Mouse (Mus musculus) R1 (cell line): Measurements from ENCODE around the gene Gga3.

Experiments used
- DNase-seq: peaks from one replicate; pipeline ENCODE4 v3.0.0-alpha.2; 2018; ENCODE audit warnings: low read depth, low spot score

Gga3 gene

DNA sequence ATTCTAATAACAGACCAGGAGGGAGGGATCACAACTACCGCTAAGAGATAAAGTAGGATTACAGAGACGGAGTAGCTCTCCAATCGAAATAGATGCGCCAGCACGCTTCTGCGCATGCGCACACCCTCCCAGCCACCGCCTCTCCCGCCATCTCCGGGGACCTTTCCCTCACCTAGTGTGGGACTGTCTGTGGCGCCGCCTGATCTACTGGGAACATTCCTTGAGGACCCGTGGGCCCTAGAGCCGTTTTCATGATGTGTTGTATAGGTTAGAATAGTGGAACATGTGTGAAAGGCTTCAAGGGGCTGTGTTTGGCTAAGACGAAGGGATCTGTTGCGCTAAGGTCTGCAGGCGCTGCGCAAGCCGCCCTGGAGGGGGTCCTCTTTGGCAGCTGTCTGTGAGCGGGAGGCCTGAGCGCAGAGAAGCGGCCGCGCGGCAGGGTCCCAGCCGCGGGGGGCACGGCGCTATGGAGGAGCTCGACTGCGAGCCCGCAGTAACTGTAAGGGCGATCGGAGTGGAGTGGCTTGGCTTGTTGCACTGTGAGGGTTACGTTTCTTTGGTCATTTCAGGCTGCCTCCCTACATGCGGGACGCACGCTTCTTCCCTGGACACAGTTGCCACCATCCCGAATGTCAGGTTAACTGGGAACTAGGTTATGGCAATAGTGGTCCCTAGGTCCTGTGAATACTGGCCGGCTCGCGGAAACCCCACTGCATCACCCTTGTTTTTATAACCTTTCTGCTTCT, 39.6 kb downstream of the Gga3 start, which contains the start of gene Nup85:
Nup85 (plus strand) TSS at position 371 of the 746 bp plus-strand sequence.
- peak; percentile 97 for DNase-seq

DNA sequence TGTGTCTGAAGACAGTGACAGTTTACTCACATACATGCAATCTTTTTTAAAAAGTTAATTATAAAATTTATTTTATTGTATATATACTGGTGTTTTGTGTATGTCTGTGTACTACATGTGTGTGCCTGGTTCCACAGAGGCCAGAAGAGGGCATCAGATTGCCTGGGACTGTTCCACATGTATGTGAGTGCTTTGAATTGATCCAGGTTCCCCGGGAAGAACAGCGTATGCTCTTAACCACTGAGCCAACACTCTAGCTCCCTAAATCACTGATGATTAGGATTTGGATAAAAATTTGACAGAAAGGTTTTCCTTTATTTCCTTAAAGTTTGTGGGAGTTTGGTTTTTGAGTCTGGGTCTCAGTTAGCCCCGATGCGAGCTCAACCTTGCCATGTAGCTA, 40.4 kb downstream of the Gga3 start:
- peak; percentile 59 for DNase-seq

DNA sequence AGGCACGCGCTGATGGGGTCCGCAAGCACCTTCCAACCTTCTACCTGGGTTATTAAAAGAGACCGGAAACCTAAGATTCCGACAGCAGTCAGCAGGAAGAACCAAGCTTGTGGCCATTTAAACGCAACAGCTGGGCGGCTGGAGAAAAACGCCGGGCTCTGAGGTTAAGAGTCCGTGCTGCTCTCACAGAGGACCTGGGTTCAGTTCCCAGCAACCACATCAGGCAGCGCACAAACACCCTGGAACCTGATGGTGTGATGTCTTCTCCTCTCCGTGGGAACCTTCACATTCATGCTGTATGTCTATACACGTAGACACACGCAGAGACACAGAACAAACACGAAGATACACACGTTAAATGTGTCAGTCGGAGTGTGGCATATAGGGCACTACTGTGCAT, 48.1 kb downstream of the Gga3 start:
- peak; percentile 51 for DNase-seq

DNA sequence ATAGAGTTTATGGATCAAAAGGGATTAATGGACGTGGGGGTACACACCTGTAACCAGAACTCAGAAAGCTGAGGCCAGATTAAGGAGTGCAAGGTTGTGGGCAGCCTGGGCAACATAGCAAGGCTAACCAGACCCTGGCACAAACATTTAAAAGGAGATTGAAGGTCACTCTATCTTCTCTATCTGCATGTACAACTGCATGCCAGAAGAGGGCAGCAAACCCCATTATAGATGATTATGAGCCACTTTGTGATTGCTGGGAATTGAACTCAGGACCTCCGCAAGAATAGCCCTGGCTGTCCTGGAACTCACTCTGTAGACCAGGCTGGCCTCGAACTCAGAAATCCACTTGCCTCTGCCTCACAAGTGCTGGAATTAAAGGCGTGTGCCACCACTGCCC, 51.1 kb downstream of the Gga3 start:
- DNase-seq = peak; percentile 64

DNA sequence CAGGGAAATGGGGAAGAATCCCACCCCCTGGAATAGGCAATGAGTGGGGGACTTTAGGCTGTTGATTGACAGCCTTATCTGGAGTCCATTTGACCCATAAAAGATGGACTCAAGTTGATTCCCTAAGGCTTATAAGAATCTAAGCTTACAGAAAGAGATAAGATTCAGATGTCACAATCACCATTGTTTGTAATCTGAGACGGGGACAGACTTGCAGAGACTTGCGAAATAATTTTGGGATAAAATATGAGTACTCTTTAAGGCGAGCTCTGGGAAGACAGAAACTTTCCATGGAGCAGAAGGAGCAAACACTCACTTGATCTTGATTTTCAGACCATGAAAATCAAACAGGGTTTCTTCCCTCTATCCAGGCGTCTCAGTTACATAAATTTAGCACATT, 60.3 kb downstream of the Gga3 start:
- DNase-seq = no peak

DNA sequence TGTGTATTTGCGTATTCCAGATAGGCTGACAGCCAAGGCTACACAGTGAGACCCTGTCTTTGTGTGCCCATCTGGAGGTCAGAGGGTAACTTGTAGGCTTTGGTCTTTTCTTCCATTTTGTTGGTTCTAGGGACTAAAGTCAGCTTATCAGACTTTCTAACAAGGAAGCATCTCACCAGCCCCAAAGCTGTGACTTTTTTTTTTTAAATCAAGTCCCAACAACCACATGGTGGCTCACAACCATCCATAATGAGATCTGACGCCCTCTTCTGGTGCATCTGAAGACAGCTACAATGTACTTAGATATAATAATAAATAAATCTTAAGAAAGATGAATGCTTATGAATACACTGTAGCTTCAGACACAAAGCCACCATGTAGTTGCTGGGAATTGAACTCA, 65.8 kb downstream of the Gga3 start:
- no peak for DNase-seq

DNA sequence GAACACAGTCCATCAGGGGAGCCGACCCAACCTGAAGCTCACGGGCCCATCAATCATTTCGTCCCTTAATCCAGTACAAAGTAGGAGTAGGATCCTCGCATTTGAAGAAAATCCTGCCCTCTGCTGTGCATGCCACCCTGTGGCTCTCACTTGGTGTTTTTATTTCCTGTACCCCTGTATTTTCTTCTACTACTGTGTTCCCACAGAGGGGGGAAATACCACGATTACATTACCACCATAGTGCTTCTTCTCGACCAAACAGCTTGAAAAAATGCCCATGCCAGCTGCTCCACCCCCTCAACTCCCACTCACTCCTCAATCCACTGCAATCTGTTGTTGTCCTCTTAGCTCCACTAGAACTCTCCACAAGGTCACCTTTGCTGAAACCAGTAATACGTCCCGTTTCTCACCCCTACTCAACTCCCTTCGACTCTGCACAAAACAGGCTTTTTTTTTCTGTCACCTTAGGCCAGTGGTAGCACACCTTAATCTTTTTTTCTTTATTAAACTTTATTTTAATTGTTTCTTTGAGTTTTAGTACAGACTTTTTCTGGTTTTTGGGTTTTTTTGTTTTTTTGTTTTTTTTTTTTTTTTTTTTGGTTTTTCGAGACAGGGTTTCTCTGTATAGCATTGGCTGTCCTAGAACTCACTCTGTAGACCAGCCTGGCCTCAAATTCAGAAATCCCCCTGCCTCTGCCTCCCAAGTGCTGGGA, 66.8 kb downstream of the Gga3 start:
- peak; percentile 71 for DNase-seq

DNA sequence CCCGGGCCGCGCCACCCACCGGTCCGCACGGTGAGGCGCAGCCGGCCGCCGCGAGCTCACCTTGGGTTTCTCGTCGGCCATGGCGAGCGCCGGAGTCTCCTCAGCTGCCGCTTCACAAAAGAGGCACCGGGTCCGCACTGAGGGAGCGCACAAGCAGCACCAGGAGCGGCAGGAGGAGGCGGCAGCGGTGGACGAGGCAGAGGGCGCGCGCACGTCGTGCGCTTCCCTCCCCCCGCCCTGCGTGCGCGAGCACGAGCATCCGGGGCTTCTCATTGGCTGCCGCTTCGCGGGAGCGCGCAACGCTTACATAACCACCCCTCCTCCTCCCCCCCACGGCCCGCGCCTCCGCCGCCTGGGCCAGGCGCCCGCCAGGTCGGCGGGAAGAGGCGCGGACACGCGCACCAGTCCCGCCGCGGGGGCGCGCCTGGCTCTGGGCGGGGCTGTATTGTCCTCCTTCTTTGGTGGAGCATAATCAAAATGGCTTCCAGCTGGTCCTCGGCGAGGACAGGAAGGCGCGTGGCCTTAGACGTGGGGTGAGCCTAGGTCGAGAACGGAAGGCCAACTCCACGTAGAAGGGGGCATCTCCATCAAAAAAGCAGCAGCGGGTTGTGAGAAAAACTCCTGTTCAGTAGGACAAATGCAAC, 67.7 kb downstream of the Gga3 start, which contains the start of gene Sumo2:
Sumo2 (minus strand) TSS at position 239 of the 644 bp plus-strand sequence.
- peak; percentile 97 for DNase-seq

DNA sequence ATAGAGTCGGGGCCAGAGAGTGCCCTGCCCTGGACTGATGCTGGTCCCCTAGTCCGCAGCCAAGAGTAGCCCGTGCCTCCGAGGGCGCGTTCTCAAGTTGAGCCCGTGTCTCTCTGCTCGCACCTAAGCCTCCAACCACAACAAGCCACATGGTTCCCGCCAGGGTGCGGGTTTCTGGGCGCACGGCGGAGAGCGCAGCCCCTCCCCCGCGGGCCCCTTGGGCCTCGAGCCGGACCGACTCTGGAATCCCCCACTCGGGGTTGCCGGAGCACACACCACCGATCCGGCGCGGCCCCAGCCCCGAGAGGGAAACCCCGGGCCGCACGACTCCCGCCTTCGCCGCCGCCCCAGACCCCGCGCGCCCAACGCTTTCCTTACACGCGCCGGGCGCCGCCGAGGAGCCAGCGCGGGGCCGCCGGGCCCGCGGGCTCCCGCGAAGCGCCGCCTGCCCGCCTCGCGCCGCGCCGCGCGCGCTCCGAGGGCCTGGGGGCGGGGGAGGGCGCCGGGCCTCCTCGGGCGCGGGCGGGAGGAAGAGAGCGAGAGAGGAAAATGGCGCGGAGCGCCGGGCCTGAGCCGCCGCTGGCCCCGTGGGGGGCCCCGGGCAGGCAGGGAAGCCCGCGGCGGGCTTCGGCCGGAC, 68.3 kb downstream of the Gga3 start:
- peak; percentile 76 for DNase-seq

DNA sequence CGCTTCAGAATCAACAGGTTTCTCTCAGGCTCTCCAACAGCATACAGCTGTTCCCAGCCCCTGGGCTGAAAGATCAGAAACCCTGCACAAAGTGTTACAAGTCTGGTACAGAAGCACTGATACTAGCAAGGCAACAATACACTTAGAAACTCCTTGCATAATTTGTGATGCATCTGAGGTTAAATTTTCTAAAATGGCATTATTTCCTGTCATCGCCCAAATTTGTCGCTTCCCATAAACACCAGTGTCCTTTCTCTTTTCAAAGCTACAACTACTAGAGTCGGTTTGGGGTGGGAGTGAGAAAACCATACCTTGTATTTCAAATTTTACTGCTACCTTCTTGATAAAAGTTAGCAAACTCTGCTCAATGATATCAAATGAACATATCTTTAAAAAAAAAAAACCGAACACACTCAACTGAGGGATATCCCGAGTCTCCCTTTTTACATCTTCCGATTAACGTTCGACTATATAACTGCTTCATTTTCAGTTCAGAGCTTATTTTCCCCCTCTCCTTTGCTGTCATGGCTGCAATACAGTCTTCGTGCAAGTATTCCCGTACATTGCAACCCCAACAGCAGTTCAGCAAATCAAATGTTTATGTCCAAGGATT, 69.0 kb downstream of the Gga3 start:
- DNase-seq = no peak
